Mouse (Mus musculus) C2C12 (cell line): ENCODE data around the gene Tfap2d.

Experiments
- CTCF ChIP-seq: IDR thresholded peaks from one replicate; pipeline ENCODE4 v1.5.1; 2011; ENCODE audit not compliant: control insufficient read depth, insufficient read depth, insufficient read length
- FOSL1 ChIP-seq: IDR thresholded peaks from one replicate; pipeline ENCODE4 v1.8.0; 2011; ENCODE audit warnings: mild to moderate bottlenecking, low read length; ENCODE audit not compliant: poor library complexity, insufficient read depth, severe bottlenecking
- MYOD1 ChIP-seq: IDR thresholded peaks from one replicate; pipeline ENCODE4 v1.6.1; 2011; ENCODE audit warnings: low read depth; ENCODE audit not compliant: control insufficient read depth, insufficient read length
- USF1 ChIP-seq: IDR thresholded peaks from one replicate; pipeline ENCODE4 v1.6.1; 2011; ENCODE audit warnings: low read depth, mild to moderate bottlenecking, control low read depth, moderate library complexity

GRCm38 (mm10) chr1:19209359-19209745 is 106.5 kb downstream of the Tfap2d start:
- TF ChIP-seq CTCF (no peak), USF1 (no peak), FOSL1 (no peak), MYOD1 (no peak)
